Mouse (Mus musculus) frontal cortex, adult (tissue): Measurements from ENCODE around the gene Zbtb7a.

ENCODE experiments used
- ATAC-seq: cut with Nextera tagmentation; 2 replicates; pipeline ENCODE4 v1.9.2; 2017; ENCODE audit warnings: mild to moderate bottlenecking, moderate library complexity, mixed read lengths; ENCODE audit not compliant: low TSS enrichment

The Zbtb7a gene

DNA sequence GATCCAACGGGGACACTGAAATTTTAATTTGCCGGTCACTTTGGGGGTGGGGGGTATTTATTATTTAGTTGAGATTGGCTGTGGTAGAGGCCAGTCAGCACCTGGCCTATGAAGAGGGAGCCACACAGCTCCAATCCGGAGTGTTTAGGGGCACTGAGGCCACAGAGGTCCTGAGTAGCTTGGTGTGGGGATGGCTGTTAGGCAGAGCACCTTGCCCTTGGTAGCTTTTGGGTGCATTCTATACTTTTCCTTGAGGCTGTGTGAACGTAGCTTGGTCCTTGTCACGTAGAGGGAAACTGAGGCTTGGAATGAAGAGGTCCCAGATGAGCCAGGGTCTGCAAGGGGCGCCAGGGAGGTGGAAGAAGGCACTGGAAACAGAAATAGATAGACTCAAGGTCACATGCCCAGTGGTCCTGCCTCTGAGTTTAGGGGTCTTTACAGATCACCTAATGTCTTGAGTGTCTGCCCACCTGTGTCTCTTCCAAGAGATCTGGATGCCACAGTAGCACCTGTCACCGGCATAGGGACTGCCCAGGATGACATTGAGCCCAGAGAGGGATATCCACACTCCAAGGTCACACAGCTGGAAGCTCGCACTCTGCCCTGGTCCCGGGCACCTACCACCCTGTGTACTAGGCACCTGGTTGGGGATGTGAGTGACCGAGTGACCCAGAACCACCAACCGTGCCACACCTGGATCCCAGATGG, 4.0 kb downstream of the Zbtb7a start:
- ATAC-seq = no peak

GRCm38 (mm10) chr10:81139529-81139846, 4.5 kb downstream of the Zbtb7a start:
- no peak for ATAC-seq

- no peak for ATAC-seq
Observed at GRCm38 (mm10) chr10:81140005-81140404, 5.0 kb downstream of the Zbtb7a start.

DNA sequence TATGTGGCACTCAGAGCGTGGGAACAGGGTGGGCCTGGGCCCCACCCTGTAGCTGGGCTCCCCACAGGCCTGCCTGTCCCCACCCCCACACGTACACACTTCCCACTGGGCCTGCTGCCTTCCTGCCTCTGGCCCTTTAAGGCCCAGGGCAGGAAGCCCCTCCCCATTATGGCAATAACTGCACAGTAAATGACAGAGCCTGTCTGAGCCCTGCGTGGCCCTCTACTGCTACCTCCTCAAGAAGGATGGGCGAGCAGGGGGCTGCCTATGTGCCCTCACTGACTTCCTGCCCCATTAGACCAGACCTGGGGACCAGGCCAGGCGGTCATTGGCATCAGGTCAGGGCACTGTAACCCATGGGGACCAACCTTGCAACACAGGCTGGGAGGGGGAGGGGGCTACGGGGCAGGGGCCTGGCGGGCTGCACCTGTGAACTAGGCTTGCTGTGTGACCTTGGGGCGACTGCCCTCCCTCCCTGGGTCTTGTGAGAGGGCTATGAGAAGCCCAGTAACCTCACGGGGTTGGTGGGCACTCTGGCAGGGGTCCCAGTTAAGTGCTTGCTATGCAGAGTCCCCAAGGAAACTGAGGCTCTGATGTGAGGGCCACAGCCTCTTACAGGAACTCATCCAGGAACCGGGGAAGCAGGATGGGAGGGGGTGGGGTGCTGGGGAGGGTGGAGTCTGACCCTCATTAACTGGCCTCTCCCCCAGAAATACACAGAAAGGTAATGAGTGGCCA, 5.9 kb downstream of the Zbtb7a start:
- ATAC-seq = no peak

DNA sequence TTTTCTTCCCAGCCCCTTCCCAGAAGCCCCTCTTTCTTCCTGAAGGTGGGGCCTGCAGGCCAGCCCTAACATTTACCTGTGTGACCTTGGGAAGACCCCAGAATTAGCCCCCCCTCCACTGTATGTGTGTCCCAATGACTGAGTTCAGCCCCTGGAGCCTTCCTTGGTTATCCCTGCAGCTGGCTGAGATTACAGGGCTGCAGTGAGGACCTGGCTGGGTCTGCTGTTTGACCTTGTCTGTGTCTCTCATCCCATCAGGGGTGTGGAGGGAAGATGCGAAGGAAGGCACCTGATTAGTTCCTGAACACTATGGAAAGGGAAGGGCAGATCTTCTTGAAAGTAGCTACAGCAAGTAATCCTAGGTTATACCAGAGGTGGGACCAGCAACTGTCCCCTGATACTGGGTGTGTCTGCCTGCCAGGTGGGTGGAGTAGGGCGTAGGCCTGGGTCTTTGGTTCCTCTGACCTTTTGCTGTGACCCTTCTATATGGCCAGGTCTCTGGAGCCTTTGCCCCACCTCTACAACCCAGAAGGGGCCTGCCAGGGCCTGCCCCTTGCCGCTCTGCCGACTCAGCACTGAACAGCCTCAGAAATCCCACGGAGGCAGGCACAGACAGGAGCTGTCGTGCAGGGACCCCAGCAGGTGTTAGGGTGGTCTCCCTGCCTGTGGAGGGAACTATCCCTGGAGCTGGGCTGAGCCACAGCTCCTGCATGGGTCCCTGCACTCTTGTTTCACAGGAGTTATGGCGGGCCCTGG, 6.6 kb downstream of the Zbtb7a start:
- ATAC-seq = no peak

- no peak for ATAC-seq
Observed at GRCm38 (mm10) chr10:81142551-81142981, 7.5 kb downstream of the Zbtb7a start.

- no peak for ATAC-seq
Observed at GRCm38 (mm10) chr10:81143157-81143633, 8.2 kb downstream of the Zbtb7a start.

DNA sequence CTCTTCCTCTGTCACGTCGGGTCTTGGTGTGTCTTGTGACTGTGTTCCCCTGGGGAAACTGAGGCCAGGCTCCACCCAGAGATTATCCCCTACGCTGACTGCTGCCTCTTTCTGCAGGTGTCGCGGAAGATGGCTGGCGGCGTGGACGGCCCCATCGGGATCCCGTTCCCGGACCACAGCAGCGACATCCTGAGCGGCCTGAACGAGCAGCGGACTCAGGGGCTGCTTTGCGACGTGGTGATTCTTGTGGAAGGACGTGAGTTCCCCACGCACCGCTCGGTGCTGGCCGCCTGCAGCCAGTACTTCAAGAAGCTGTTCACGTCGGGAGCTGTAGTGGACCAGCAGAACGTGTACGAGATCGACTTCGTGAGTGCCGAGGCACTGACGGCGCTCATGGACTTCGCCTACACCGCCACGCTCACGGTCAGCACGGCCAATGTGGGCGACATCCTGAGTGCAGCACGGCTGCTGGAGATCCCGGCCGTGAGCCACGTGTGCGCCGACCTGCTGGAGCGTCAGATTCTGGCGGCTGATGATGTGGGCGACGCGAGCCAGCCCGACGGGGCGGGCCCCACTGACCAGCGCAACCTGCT, 8.9 kb downstream of the Zbtb7a start:
- no peak for ATAC-seq

- ATAC-seq = no peak
Observed at GRCm38 (mm10) chr10:81144667-81145066, 9.6 kb downstream of the Zbtb7a start.

- ATAC-seq = no peak
Observed at GRCm38 (mm10) chr10:81145307-81145706, 10.3 kb downstream of the Zbtb7a start.

DNA sequence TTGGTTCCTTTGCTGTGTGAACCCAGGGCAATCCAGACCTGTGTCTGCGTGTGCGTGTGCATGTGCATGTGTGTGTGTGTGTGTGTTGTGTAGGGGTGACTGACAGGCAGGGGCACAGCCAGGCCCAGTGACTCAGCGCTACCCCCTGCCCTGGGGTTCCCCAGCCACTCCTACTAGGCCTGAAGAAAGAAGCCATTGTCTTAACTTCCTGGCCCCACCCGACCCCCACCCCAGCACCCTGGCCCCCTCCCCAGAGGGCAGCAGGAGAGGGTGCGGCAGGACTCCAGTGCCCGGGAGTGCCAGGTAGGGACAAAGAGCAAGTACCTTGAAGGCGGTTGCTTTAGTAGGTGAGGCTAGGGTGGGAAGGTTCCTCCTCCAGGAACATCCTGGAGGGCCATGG, 10.8 kb downstream of the Zbtb7a start:
- no peak for ATAC-seq

GRCm38 (mm10) chr10:81146296-81146695, 11.3 kb downstream of the Zbtb7a start:
- no peak for ATAC-seq

DNA sequence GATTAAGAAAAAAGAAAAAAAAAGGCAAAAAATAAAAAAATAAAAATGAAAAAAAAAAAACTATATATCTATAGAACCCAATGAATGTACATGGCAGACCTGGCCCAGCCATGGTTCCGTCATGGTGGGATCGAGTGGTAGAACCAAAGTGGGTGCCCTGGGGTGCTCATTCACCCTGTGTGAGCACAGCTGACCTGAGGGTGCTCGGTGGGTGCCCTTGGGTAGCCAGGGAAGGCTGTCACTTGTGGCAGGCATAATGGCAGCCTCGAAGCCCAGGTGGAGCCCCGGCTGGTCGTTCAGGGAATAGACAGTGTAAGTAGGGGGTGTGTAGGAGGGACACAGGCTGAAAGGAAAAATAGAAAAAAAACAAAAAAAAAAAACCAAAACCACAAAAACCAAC, 16.2 kb downstream of the Zbtb7a start:
- ATAC-seq = no peak

DNA sequence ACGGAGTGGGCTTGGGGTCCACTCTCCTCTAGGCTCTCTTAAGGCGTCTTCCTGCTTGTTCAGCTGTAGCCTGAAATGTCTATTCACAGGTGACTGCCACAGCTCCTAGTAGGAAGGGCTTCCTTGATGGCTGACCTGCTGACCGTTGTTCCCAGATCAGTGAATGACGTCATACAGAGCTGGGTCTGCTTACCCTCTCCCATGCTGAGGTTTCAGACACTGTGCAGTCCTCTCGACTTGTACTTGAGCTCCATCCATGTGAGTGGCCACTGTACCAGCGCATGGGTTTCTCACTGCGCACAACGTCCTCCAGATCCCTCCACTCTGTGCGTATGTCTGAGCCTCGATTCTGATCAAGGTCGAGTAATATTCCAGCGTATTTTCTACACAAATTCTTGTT, 17.6 kb downstream of the Zbtb7a start:
- ATAC-seq = 0 out of 2 replicates have a peak, but pooled peaks have one; percentile 15

- no peak for ATAC-seq
Observed at GRCm38 (mm10) chr10:81154313-81154712, 19.3 kb downstream of the Zbtb7a start.

GRCm38 (mm10) chr10:81154736-81155135, 19.7 kb downstream of the Zbtb7a start:
- peak; percentile 45; the same call in 1 of the 2 replicates for ATAC-seq

DNA sequence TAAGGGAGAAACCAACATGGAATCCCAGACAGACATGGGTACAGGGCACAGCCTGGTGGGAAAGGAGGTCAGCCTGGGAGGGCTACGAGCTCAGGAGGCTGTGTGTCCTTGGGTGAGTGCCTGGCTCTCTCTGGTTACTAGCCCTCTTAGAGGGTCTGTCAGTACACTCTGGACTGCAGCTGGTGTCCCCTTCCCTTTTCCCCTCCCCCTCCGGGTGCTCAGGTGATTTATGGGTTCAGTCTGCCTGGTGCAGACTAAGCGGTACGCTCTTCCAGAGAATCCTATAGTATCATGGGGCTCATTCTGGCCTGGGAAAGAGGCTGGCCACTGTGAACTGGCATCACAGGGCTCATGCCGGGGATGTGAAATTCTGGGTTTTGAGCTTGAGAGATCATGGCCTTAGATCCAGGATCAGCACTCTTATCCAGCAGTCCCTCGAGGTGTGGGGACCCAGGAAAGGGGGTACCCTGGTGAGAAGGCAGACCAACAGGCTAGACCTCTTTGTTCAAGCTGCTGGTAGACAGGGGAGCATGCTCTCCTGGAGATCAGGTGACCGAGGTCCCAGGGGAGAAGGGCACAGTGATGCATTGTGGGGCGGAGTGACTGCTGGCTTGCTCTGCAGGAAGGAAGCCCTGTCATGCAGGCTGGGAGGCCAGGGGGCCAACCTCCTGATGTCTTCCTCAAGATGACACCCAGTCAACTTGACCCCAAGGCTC, 26.7 kb downstream of the Zbtb7a start:
- ATAC-seq = no peak

DNA sequence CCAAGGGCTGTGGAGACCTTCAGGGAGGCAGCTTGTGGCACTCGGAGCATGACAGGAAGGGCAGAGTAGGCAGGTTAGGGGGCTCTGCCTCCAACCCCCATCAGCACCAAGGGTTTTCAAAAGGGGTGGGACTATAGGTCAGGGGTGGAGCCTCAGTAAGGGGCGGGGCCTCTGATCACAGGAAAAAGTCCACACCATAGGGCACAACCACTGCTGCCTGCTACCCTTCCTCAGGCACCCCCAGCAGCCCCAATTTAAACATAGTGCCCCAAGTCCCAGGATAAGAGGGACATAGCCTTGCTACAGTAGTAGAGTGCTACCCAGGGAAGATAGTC, 27.3 kb downstream of the Zbtb7a start:
- ATAC-seq = no peak

DNA sequence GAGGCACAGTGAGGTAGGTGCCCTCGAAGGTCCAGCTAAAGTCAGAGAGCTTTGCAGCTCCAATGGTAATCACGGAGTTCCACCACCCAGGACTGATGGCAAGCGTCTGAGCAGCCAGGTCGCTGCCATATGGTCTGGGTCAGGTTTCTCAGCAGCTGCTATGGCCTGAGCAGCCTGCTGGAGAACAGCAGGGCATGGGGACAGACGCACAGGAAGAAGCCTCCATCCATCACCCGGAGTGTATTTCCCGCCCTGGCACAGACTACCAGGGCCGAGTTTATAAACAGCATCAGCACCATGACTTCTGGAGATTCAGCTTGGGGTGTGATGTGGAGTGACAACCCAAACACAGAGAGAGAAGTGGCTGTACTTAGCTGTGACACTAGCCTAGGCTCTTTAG, 30.1 kb downstream of the Zbtb7a start:
- ATAC-seq = no peak

DNA sequence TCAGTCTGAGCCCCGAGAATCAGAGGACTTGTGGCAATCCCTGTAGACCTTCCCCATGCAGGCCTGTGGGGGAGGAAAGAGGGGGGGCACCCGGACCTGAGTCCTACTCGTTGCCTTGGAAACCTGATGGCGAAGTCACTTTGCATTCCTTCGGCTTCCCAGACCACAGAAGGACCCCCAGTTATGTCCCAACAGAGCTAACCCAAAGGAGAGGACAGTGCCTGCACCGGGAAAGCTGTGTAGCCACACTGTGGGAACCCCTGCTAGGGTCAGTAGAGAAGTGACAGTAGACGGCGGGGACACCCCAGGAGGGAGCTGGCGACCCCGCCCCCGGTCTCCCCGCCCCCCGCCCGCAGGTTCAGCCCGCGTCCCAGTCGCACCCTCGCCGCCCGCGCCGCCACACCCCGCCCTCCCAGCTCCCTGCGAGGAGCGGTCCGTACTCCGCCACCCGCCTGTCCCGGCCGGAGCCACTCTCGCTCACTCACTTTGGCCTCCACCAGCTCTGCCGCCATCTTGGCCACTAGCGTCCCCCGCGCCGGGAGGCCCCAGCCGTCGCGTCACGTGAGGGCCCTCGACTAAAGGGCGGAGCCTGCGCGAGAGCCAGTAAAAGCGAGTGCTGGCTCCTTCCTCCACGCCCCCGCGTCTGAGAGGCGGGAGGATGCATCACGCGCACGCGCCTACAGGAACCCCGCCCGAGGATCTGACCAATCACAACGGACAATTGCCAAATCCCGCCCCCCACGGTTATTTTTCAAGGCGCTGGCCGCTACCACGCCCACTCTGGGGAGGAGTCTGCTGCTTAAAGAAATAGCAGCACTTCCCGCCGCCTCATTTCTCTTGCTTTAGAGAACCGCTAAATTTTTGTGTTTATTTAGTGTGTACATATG, 32.4 kb downstream of the Zbtb7a start, which contains the start of gene Pias4:
Gene Pias4 (minus strand): TSS at position 724 of the 887 bp plus-strand sequence.
- ATAC-seq = peak; percentile 86

GRCm38 (mm10) chr10:81168087-81168431, 33.0 kb downstream of the Zbtb7a start:
- peak; percentile 15 for ATAC-seq
